Mouse (Mus musculus) thymus, adult 2 months (tissue): Measurements from ENCODE around the gene Hist1h3a. TPM values are rescaled to one million over a fixed set of nuclear protein-coding genes. Genes with fewer than 3 reads are reported as not detected.

ENCODE experiments used
- DNase-seq: peaks from one replicate; pipeline ENCODE4 v3.0.0; 2021
- H3K27ac ChIP-seq: fragments of 200-500 bp; 2 replicates; pipeline ENCODE4 v1.5.1; 2012; ENCODE audit warnings: low read length, control low read depth; ENCODE audit not compliant: control insufficient read depth, insufficient read depth
- H3K27me3 ChIP-seq: fragments of 200-500 bp; 2 replicates; pipeline ENCODE4 v1.6.1; 2012; ENCODE audit warnings: mild to moderate bottlenecking, low read length, moderate library complexity, mixed read lengths; ENCODE audit not compliant: control insufficient read depth, insufficient read depth
- H3K36me3 ChIP-seq: fragments of 200-500 bp; 2 replicates; pipeline ENCODE4 v1.6.1; 2012; ENCODE audit warnings: mild to moderate bottlenecking, low read length, moderate library complexity; ENCODE audit not compliant: control insufficient read depth, insufficient read depth
- H3K4me1 ChIP-seq: fragments of 200-500 bp; replicated peaks from 2 replicates; pipeline ENCODE4 v1.6.1; 2012; ENCODE audit warnings: low read length; ENCODE audit not compliant: control insufficient read depth, insufficient read depth
- H3K4me3 ChIP-seq: fragments of 200-500 bp; 2 replicates; pipeline ENCODE4 v1.5.1; 2012; ENCODE audit warnings: mild to moderate bottlenecking, low read length, control low read depth, moderate library complexity; ENCODE audit not compliant: control insufficient read depth, insufficient read depth
- CTCF ChIP-seq: fragments of 200-500 bp; IDR thresholded peaks from 2 replicates; pipeline ENCODE4 v1.5.1; 2012; ENCODE audit warnings: mild to moderate bottlenecking, control low read depth, low read length, moderate library complexity, borderline replicate concordance; ENCODE audit not compliant: control insufficient read depth, poor library complexity, insufficient read depth; ENCODE audit errors: extremely low read depth
- POLR2A ChIP-seq: fragments of 200-500 bp; IDR thresholded peaks from 2 replicates; pipeline ENCODE4 v1.6.1; 2012; ENCODE audit warnings: mild to moderate bottlenecking, low read length, control low read depth, moderate library complexity; ENCODE audit not compliant: control insufficient read depth, poor library complexity, insufficient read depth; ENCODE audit errors: extremely low read depth
- WGBS: fragments of 180-500 bp; shearing (Covaris S2); methylation state at CpG from one replicate; pipeline ENCODE4 v1.1.7; 2018; 5-methylcytosine and 5-hydroxymethylcytosine counted together
- polyA plus RNA-seq: library from polyadenylated mRNA; depleted of rRNA; stranded (reverse); fragments of >200 nt; gene quantifications from 2 replicates; pipeline ENCODE4 v1.2.3, GENCODE M21; 2012

Hist1h3a gene
- polyA plus RNA-seq, 1 experiment: 348 TPM

- TF ChIP-seq POLR2A (no peak), CTCF (no peak)
- Histone ChIP-seq H3K4me1 (peaks cover 9% of the 10 kb centered on the region), H3K36me3 (no peaks in the 10 kb centered on the region), H3K4me3 (peak overlapping the region; percentile 74), H3K27ac (peak overlapping the region; percentile 94), H3K27me3 (no peaks in the 10 kb centered on the region)
- 50% methylated on average over 12 of the region's 12 CpGs for WGBS
- DNase-seq: no peak
These were observed 2.4 kb upstream of the Hist1h3a start for GRCm38 (mm10) chr13:23764324-23765171.

DNA sequence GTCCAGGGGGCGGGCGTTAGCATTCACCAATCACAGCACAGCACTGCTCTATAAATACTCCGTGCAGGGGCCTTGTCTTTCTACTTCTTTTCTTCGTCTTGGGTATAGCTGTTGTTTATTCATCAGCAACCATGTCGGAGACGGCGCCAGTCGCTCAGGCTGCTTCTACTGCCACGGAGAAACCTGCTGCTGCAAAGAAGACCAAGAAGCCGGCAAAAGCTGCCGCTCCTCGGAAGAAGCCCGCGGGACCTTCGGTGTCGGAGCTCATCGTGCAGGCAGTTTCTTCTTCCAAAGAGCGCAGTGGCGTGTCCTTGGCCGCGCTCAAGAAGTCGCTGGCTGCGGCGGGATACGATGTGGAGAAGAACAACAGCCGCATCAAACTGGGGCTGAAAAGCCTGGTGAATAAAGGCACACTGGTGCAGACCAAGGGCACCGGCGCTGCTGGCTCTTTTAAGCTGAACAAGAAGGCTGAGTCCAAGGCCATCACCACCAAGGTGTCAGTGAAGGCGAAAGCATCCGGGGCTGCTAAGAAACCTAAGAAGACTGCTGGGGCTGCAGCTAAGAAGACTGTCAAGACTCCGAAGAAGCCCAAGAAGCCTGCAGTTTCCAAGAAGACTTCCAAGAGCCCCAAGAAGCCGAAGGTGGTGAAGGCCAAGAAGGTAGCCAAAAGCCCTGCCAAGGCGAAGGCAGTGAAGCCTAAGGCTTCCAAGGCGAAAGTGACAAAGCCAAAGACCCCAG, 1.6 kb upstream of the Hist1h3a start, which contains the start of gene Hist1h1a:
Gene Hist1h1a (plus strand): TSS at position 81 of the 738 bp plus-strand sequence.
- Histone ChIP-seq H3K27me3 (no peaks in the 10 kb centered on the region), H3K4me3 (peak within 1 kb of the TSS; percentile 74), H3K36me3 (no peaks in the 10 kb centered on the region), H3K27ac (peak within 1 kb of the TSS; percentile 94), H3K4me1 (peaks cover 9% of the 10 kb centered on the region)
- TF ChIP-seq CTCF: no peak
- TF ChIP-seq POLR2A: peak; percentile 89; the same call in 1 of the 2 replicates
- 2% methylated on average over 34 of the region's 34 CpGs for WGBS
- DNase-seq: peak; percentile 87

- Histone ChIP-seq H3K27ac (peak overlapping the region; percentile 82), H3K27me3 (no peaks in the 10 kb centered on the region), H3K36me3 (no peaks in the 10 kb centered on the region), H3K4me1 (peaks cover 9% of the 10 kb centered on the region), H3K4me3 (no peak overlapping the region)
- DNase-seq: no peak
- no peak for TF ChIP-seq POLR2A
- TF ChIP-seq CTCF: no peak
- WGBS: 1% methylated on average over 10 of the region's 10 CpGs
These were observed 1.0 kb upstream of the Hist1h3a start for GRCm38 (mm10) chr13:23763242-23763585.

GRCm38 (mm10) chr13:23760972-23761864, 968 bp downstream of the Hist1h3a start, which contains the start of gene Hist1h4a:
Gene Hist1h4a, minus strand, starts transcription at chr13:23761230.
- peak; percentile 72 for TF ChIP-seq POLR2A
- no peak for TF ChIP-seq CTCF
- no peaks in the 10 kb centered on the region for H3K27me3 ChIP-seq
- H3K36me3 ChIP-seq: no peaks in the 10 kb centered on the region
- DNase-seq: peak; percentile 98
- peaks cover 12% of the 10 kb centered on the region for H3K4me1 ChIP-seq
- under 1% methylated on average over 69 of the region's 72 CpGs for WGBS
- H3K27ac ChIP-seq: peak within 1 kb of the TSS; percentile 94
- peak within 1 kb of the TSS; percentile 50 for H3K4me3 ChIP-seq

DNA sequence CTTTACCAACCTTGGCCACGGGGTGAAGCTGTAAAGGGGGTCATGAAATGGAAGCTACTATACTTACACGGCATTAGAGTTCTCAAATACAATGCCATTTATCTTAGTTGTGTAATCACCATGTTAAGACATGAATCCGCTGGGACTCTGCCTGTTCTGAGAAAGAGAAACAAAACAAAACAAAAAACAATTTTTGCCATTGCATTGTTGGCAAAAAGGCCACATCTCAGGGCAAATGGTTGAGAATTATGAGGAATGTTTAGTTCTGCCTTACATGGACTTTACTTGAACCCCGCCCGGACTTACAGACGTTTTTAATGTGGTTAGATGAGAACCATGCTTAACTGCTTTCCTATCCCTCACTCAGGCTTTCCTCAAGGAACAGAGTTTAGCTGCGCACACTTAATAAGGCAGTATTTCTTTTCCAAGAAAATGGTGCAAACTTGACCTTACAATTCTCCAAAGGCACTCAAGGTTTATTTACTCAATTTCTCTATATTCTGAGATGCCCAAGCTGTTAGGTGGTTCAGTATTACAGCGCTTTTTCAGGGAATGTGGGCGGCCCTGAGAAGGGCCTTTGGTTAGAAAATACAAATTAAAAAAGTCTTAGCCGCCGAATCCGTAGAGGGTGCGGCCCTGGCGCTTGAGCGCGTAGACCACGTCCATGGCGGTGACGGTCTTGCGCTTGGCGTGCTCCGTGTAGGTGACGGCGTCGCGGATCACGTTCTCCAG, 1.8 kb downstream of the Hist1h3a start:
- H3K27me3 ChIP-seq: no peaks in the 10 kb centered on the region
- H3K4me3 ChIP-seq: peak overlapping the region; percentile 40
- no peaks in the 10 kb centered on the region for H3K36me3 ChIP-seq
- peaks cover 12% of the 10 kb centered on the region for H3K4me1 ChIP-seq
- peak overlapping the region; percentile 78 for H3K27ac ChIP-seq
- no peak for DNase-seq
- 1% methylated on average over 22 of the region's 27 CpGs for WGBS
- TF ChIP-seq CTCF (no peak), POLR2A (no peak)
